Mouse (Mus musculus): ENCODE results near the gene Eif5a.

- no peak for TF ChIP-seq CTCF (IDR thresholded peaks at IDR 0.05; ENCODE audit: low read depth, low read length)
- no peak for TF ChIP-seq GATA2 (IDR thresholded peaks at IDR 0.05; ENCODE audit: borderline replicate concordance, low read depth, low read length)
- TF ChIP-seq GATA1 (IDR thresholded peaks at IDR 0.05; ENCODE audit: borderline replicate concordance, low read length) = no peak
Measured at GRCm38 (mm10) chr11:69879711-69880110, 42.0 kb downstream of the Eif5a start.
